Mouse (Mus musculus) inflammation-experienced regulatory T-cells, adult 16 weeks (primary cell): ENCODE data around the gene Gm3739. TPM values are rescaled to one million over a fixed set of nuclear protein-coding genes. Genes with fewer than 3 reads are reported as not detected.

Experiments
- polyA plus RNA-seq: library from polyadenylated mRNA; unstranded; fragments of 100-300 nt; shearing (Covaris generic); gene quantifications from one replicate; pipeline ENCODE4 v1.2.1, GENCODE M21; 2017

Gene Gm3739
- polyA plus RNA-seq, result 14.7 TPM

GRCm38 (mm10) chr14:7314661-7315060, at the start of gene Gm3739:
Gene Gm3739, minus strand, starts transcription at chr14:7315049.

GRCm38 (mm10) chr14:7332295-7332694, 17.4 kb upstream of the Gm3739 start, which contains the start of gene Gm5797:
Gene Gm5797, minus strand, starts transcription at chr14:7332395.

GRCm38 (mm10) chr14:7264614-7265013, 50.2 kb downstream of the Gm3739 start, which contains the start of gene Gm3727:
Gene Gm3727, minus strand, starts transcription at chr14:7264714.

Other genes with a start within 250 kb of the Gm3739 start
- 6.2 TPM for gene Gm3696, start 214.4 kb downstream of the Gm3739 start, polyA plus RNA-seq
- gene Gm6676, start 189.6 kb downstream of the Gm3739 start, polyA plus RNA-seq, result not detected
- 15.3 TPM for gene Gm3512, start 140.5 kb downstream of the Gm3739 start, polyA plus RNA-seq
- not detected for gene Gm16434, start 120.5 kb downstream of the Gm3739 start, polyA plus RNA-seq
- not detected for gene Gm3727, start 50.3 kb downstream of the Gm3739 start, polyA plus RNA-seq
- not detected for gene Gm5797, start 17.3 kb upstream of the Gm3739 start, polyA plus RNA-seq
- gene Gm8374, start 50.1 kb upstream of the Gm3739 start, polyA plus RNA-seq, result not detected
- gene Gm3755, start 135.9 kb upstream of the Gm3739 start, polyA plus RNA-seq, result not detected
- gene Gm3752, start 168.7 kb upstream of the Gm3739 start, polyA plus RNA-seq, result 13.7 TPM